Mouse (Mus musculus): ENCODE data around the gene Cacna2d1. TPM values are rescaled to one million over a fixed set of nuclear protein-coding genes. Genes with fewer than 3 reads are reported as not detected.
A peak's percentile ranks its signal among the peaks of the same experiment; 100 is the strongest.

Gene Cacna2d1
- total RNA-seq, 1 experiment from 2014 or later = 143 TPM

- no peak for DNase-seq
These were observed 358.7 kb downstream of the Cacna2d1 start for GRCm38 (mm10) chr5:16293223-16293622.

DNA sequence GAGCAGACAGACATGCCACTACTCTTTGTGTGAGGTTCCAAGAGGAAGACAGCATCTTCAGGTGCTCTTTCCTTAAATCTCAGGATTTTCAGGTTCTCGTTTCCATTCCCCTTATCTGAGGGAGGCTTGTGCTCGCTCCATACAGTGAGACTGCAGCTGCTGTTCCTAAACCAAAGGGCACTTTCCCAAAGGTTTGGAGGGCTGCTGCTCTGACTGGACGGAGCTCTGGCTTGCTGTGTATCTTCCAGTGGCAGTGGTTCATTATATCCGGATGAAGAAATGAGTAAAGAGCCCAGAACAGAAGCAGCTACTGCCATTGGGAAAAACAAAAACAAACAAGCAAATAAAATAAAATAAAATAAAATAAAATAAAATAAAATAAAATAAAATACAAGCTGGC is 359.3 kb downstream of the Cacna2d1 start:
- no peak for DNase-seq

DNA sequence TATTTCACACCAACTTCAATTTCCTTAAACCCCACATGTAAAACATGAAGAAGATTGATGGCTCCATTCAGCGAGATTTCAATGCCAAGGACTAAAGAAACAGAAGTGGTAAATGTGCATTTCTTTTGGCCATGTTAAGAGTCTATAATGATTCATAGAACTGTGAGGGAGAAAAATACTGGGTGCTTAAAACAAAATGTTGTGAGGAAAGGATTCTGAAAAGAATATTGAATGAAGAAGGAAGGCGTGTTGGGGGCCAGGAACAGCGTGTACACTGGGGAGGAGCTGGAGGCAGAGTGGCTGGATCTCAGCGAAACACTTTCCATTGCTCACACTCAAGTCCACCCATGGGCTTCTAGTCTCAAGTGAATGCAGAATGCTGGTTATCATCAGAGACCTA is 360.2 kb downstream of the Cacna2d1 start:
- DNase-seq = no peak

- no peak for DNase-seq
These were observed 362.8 kb downstream of the Cacna2d1 start for GRCm38 (mm10) chr5:16297170-16297771.

GRCm38 (mm10) chr5:16299631-16300030 is 365.1 kb downstream of the Cacna2d1 start:
- DNase-seq = no peak

DNA sequence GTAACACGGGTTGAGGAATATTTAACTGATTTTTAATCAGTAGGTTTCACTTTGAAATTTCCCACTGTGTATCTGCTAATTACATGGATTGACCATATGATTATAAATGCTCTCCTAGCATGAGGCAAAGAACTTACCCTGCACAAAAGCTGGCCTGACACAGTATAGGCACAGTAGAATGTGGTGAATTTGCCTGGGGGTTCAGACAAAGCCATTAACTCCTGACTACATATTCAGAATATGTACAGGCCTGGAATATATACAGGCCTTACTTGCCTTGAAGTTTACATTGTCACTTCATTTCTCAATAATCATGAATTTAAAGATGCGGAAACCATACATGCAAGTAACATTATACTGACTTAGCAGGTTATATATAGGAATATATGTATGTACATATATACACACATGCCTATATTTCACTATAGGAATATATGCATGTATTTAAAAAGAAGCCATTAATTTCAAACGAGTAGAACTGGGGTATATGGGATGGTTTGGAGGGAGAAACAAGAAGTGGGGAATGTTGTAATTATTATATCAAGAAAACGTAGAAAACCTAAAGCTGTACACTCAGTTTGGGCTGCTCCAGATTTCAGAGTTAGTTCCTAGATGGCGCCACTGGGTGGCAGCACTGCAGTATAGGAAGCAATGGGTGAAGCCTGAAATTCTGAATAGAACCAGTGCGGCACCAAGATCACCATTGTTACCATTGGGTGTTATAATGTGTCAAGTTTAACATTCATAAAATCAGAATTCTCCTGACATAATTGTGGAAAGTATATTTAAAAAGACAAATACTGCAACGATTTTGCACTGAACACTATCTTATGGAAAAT is 374.9 kb downstream of the Cacna2d1 start:
- DNase-seq = peak; percentile 65

DNA sequence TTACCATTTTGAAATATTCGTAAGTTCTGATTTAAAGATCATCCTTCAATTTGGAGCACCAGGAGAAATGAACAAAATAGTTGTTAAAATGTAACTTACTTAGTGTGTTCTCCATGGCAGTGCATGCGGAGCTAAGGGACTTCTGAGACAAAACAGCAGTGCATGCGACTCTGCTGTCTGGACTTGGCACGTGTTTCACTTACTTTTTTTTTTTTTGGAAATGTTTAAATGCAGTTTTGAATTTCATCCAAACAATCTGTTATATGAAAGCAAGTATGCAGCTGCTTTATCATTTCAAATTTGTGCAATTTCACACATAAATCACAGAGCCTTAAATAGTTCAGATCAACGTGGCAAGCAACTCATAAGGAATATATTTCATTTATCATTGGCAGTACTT is 379.8 kb downstream of the Cacna2d1 start:
- DNase-seq = no peak

DNA sequence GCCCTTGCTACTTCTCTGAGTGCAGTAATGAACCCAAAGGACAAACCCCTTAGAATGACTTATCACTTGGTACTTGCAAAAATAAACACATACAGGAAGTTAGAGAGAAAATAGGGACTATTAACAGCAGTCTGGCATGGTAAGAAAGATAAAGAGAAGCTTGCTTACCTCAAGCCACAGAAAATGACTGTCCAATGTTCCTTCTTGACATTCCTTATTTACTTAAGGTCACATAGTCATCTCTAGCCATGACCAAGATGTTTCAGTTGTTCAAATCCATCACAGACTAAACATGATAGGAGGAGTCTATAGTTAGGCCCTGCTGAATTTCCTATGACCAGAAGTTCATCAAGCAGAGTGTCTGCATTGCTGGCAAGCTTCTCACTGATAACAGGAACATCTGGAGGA is 381.5 kb downstream of the Cacna2d1 start:
- DNase-seq = no peak

DNA sequence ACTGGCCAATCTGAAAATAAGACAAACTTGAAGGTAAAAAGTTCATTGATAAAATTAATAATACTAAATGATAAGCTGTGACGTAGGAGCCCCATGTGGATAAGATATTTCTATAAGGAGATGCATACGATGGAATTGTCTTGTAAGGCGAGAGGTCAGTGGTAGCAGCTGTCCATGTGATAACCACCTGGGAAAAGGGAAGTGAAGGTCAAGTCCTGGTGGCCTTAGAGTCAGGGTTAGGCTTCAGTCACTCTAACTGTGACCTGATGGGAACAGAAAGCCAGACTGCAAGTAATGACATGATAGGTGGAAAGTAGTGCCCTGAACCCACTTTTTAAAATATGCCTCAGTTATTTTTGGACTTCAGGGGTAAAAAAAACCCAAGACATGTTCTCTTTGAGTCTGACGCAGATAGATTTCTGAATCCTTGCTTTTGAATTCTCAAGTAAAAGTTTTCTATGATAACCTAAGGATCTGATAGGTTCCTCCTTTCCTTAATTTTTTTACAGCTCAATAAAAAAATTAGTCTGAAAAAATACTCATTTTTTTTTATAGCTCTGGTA is 383.3 kb downstream of the Cacna2d1 start:
- no peak for DNase-seq

GRCm38 (mm10) chr5:16326610-16327009 is 392.1 kb downstream of the Cacna2d1 start:
- no peak for DNase-seq

GRCm38 (mm10) chr5:16345393-16345792 is 410.9 kb downstream of the Cacna2d1 start:
- DNase-seq = no peak

GRCm38 (mm10) chr5:16355816-16356215 is 421.3 kb downstream of the Cacna2d1 start:
- no peak for DNase-seq

DNA sequence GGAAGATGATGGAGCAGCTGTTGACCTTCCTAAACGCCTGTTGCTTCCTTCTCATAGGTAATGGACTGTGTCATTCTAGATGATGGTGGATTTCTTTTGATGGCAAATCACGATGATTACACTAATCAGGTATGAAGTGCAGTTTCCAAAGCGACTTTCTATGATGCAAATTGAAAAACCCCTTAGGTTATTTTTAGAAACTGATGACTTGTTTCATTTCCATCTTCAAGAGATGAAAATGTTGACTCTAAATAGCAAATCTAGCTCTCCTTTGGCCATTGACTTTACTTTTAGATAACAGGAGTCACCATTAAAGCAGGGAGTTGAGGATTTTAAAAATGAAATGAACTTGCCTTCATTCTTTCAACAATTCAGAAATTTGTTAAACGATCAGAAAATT is 423.2 kb downstream of the Cacna2d1 start:
- no peak for DNase-seq

DNA sequence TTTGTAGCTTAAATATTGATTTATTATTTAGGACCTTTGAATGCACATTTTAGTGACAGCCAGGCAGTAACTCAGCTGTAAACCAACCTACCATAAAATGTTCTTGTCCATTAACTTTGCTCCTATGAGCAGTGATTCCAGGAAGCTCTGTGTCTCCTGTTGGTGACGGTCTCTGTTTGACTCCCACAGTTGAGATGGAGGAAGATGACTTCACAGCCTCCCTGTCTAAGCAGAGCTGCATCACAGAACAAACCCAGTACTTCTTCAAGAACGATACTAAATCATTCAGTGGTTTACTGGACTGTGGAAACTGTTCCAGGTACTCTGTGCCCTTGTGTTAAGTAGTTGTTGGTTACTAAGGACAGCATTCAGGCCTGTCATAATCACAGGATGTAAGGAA is 427.6 kb downstream of the Cacna2d1 start:
- no peak for DNase-seq

DNA sequence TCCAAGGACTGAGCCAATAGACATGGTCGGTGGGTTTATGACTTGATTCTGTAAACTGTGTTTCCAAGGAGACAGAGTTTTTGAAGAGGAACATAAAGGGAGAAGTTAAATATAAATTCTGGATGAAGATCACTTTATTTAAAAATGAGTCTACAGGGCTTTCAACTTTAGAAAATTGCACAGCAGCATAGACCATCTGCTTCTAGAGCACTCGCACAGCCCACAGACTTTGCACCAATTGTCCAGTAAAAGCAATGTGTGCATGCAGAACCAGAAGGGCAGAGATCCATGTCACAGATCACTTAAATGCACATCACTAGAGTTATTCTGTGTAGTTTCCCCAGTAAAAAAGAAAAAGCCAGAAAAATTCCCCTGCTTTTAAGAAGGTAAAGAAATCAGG is 428.7 kb downstream of the Cacna2d1 start:
- DNase-seq = no peak

DNA sequence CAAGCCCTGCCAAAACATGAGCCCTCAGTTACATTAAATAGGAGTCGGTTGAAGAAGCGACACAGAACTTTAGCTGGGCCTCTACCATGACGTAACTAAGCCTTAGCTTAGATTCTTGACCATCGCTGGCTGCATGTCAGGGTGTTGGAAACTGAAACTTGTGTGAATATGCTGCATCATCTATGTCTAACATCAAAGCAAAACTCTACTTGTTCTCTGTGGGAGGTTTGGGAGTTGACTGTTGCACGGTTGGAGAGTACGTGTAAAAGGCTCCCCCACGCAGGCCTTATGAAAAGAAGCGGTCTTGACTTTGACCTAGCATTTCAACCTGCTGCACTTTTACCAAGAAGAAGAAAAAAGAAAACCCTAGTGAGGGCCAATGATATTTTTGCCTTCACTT is 436.2 kb downstream of the Cacna2d1 start:
- DNase-seq = no peak

- no peak for DNase-seq
These were observed 439.5 kb downstream of the Cacna2d1 start for GRCm38 (mm10) chr5:16373966-16374365.

DNA sequence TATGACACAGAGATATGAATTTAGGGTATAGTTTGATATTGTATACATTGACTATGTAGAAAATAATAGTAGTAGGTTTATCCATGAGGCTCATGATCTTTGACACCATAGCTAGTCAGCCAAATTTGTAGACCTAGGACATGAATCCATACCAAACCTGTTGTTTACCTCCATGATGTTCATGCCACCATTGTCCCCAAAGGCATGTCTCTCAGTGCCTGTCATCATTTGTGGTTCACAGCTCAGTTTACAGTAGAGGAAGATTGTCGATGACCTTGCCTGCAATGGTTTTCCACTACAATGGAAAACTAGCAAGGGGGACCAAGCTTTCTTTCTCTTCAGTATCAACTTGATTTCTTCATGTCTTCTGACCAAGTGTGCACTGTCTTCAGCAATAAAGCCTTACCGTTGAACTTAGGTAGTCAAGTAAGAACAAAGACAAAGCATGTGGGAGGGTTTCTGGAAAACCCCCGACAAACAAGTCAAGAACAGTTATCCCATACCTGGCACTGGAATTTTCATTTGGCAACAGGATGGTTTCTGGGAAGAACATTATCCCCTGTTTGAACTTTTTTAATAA is 441.9 kb downstream of the Cacna2d1 start:
- no peak for DNase-seq

GRCm38 (mm10) chr5:16410011-16410410 is 475.5 kb downstream of the Cacna2d1 start:
- DNase-seq = no peak

DNA sequence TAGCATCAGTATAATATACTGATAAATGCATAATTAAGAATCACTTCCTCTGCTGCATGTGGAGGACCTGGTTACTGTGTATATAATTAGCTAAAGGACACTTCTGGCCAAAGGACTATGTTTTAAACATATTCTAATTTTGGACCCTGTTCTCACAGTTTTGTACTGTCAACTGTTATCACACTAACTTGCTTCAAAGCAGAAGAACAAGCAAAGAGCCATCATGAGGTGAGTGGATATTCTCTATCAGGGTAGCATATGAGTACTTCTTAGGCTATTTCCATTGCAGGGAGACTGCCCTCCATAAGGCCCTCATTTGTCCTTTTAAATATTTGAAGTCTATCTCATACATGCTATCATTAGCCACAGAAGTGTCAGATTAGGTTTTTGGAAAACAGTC is 480.2 kb downstream of the Cacna2d1 start:
- no peak for DNase-seq

DNA sequence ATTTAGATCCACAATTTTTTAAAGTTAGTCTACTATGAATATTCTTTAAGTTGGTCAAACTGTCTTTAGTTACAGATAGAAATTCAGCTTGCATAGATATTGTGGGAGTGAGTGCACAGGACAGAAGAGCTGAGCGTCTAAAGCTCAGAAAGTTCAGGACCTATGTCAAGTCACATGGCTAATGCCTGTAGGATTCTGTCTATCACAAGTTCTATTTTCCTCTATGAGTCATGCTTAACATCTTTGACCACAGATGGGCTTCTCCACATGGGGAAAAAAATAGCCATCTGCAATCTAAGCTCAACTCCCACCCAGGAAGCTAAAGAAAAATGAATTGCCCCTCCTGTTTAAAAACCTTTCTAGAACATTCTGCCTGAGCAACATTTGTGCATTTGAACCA is 483.5 kb downstream of the Cacna2d1 start:
- no peak for DNase-seq

DNA sequence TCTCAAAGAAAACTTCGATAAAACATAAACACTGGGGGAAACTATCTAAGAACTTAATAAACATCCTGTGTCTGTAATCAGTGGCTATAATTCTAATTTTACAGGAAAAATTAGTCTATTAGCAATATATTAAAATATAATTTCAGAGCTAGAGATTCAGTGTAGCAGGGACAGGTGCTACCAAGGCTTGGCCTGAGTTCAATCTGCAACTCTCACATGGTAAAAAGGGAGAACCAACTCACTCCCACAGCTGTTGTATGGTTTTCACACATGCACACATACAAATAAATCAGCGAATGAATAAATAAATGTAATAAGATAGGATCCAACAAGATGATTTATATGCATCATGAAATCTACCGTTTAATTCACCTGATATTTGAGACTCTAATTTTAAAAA is 484.0 kb downstream of the Cacna2d1 start:
- DNase-seq = no peak
